Comparison of ENCODE assay signal across 9 mouse cellular contexts in genomic region chr3:137150414-137151010, GRCm38 (mm10).
DNase-seq lines count a peak whose midpoint lies in the region; ATAC-seq and TF ChIP-seq lines count a peak whose summit lies in the region.
"Had no signal": no experiment of that assay in that cellular context is flagged by ENCODE, and none has a peak within 500 bp of the region (broad histone marks: within the 10 kb centered on the region; RNA-seq: fewer than 3 reads in every experiment).

No protein-coding gene starts in this region.

- TF ChIP-seq POLR2A in embryonic fibroblast, embryonic 13.5 days (IDR thresholded peaks at IDR 0.05; ENCODE audit: low read depth, low read length): no peak
- TF ChIP-seq POLR2A in liver, adult 2 months (IDR thresholded peaks at IDR 0.05; ENCODE audit: extremely low read depth, insufficient read depth, low read length): no peak

- no peaks in the 10 kb centered on the region for H3K79me2 ChIP-seq in liver, adult 2 months (ENCODE audit: control insufficient read depth, insufficient read depth, low read length)

- WGBS in liver, adult 2 months: 73% methylated on average over 14 of the region's 14 CpGs
- 72% methylated on average over 14 of the region's 14 CpGs for WGBS in forebrain, embryonic 15.5 days

- peaks cover 7% of the 10 kb centered on the region for H3K4me1 ChIP-seq in embryonic fibroblast, embryonic 13.5 days (ENCODE audit: control insufficient read depth, insufficient read depth, low read length)
- H3K4me1 ChIP-seq in liver, adult 2 months (ENCODE audit: control insufficient read depth, insufficient read depth, low read length): no peaks in the 10 kb centered on the region
- H3K4me1 ChIP-seq in forebrain, embryonic 15.5 days: peaks cover 13% of the 10 kb centered on the region; the same call in 1 of the 2 replicates
- H3K4me1 ChIP-seq: embryonic facial prominence, embryonic 15.5 days had no signal

- DNase-seq in embryo, embryonic 10 days (ENCODE audit: low spot score): peak; percentile 35
- DNase-seq in embryo, embryonic 9.5 days (ENCODE audit: extremely low spot score): no peak
- peak; percentile 70 for DNase-seq in adrenal gland, adult 2 months
- peak; percentile 69 for DNase-seq in heart, postnatal 4 days
- peak; percentile 8 for DNase-seq in liver, adult 2 months (ENCODE audit: extremely low read depth, low read depth, low spot score)
- DNase-seq in right cerebral cortex, postnatal 36 days (ENCODE audit: low spot score in 2 of 2): peak; percentile 19 to 30

- H3K36me3 ChIP-seq in liver, adult 2 months (ENCODE audit: control insufficient read depth, insufficient read depth, low read length): no peaks in the 10 kb centered on the region
- H3K36me3 ChIP-seq in forebrain, embryonic 15.5 days: no peaks in the 10 kb centered on the region
- H3K36me3 ChIP-seq: embryonic facial prominence, embryonic 15.5 days had no signal

- TF ChIP-seq CTCF in embryonic fibroblast, embryonic 13.5 days (IDR thresholded peaks at IDR 0.05; ENCODE audit: borderline replicate concordance, insufficient read depth, low read length): no peak
- TF ChIP-seq CTCF in liver, adult 2 months (IDR thresholded peaks at IDR 0.05; ENCODE audit: low read depth, low read length): no peak

- H3K27me3 ChIP-seq in liver, adult 2 months (ENCODE audit: control insufficient read depth, insufficient read depth, low read length): no peaks in the 10 kb centered on the region
- H3K27me3 ChIP-seq in forebrain, embryonic 15.5 days: no peaks in the 10 kb centered on the region
- H3K27me3 ChIP-seq: embryonic facial prominence, embryonic 15.5 days had no signal

- H3K9me3 ChIP-seq in forebrain, embryonic 15.5 days: no peaks in the 10 kb centered on the region
- H3K9me3 ChIP-seq: embryonic facial prominence, embryonic 15.5 days had no signal

- no peak overlapping the region for H3K9ac ChIP-seq in liver, adult 2 months (ENCODE audit: low read depth, low read length)
- H3K9ac ChIP-seq in forebrain, embryonic 15.5 days (replicated peaks): no peak overlapping the region
- H3K9ac ChIP-seq: embryonic facial prominence, embryonic 15.5 days had no signal

- H3K4me2 ChIP-seq in forebrain, embryonic 15.5 days (replicated peaks): no peak overlapping the region
- H3K4me2 ChIP-seq: embryonic facial prominence, embryonic 15.5 days had no signal

- no peak overlapping the region for H3K4me3 ChIP-seq in embryonic fibroblast, embryonic 13.5 days (ENCODE audit: insufficient read depth, low read length)
- no peak overlapping the region for H3K4me3 ChIP-seq in liver, adult 2 months (ENCODE audit: insufficient read depth, low read depth, low read length)
- no peak overlapping the region for H3K4me3 ChIP-seq in forebrain, embryonic 15.5 days
- H3K4me3 ChIP-seq: embryonic facial prominence, embryonic 15.5 days had no signal

- peak overlapping the region; percentile 69 for H3K27ac ChIP-seq in embryonic fibroblast, embryonic 13.5 days (ENCODE audit: insufficient read depth, low read length)
- H3K27ac ChIP-seq in liver, adult 2 months (replicated peaks; ENCODE audit: insufficient read depth, low read depth, low read length): no peak overlapping the region
- H3K27ac ChIP-seq in forebrain, embryonic 15.5 days (replicated peaks): no peak overlapping the region
- H3K27ac ChIP-seq: embryonic facial prominence, embryonic 15.5 days had no signal

- ATAC-seq in forebrain, embryonic 15.5 days (replicated peaks): no peak
